In the genomic region with DNA sequence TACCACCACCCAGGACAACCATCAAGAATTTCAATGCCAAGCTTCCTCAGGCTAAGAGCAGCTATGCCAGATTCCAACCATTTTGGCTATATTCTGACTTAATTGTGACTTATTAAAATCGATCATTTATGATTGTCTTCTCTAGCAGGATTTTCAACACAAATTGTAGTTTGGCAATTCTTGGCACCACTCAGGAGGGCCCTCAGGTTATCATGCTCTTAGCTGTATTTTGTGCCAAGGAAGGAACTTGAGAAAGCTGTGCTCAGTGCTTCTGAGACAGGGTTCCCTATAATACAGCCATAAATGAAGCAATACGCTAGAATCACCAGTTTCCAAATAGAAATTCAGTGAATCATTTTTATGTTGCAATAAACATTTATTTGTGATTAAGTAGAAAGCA, we compare ENCODE assay signal across 24 mouse cellular contexts.
DNase-seq lines count a peak whose midpoint lies in the region; ATAC-seq and TF ChIP-seq lines count a peak whose summit lies in the region.
"Had no signal": no experiment of that assay in that cellular context is flagged by ENCODE, and none has a peak within 500 bp of the region (broad histone marks: within the 10 kb centered on the region; RNA-seq: fewer than 3 reads in every experiment).

No protein-coding gene starts in this region.

- no peak for TF ChIP-seq POLR2A in brain, embryonic 14.5 days (IDR thresholded peaks at IDR 0.05; ENCODE audit: borderline replicate concordance, extremely low read depth, insufficient read depth, insufficient read length, poor library complexity, severe bottlenecking)

- no peak overlapping the region for H3K4me3 ChIP-seq in layer of hippocampus, adult 2 months
- H3K4me3 ChIP-seq: embryonic facial prominence, embryonic 13.5 days; embryonic facial prominence, embryonic 15.5 days; forebrain, embryonic 10.5 days; forebrain, embryonic 12.5 days; forebrain, embryonic 15.5 days had no signal

- peak; percentile 45 for DNase-seq in cerebellum, adult 9-10 months
- DNase-seq in layer of hippocampus, adult 2 months (ENCODE audit: low spot score in 2 of 2): no peak
- DNase-seq in layer of hippocampus, adult 8-10 months (ENCODE audit: low spot score in 2 of 2): no peak
- peak; percentile 17 for DNase-seq in brain, embryonic 14.5 days (ENCODE audit: low read depth)
- DNase-seq in gonadal fat pad, adult 2 months (ENCODE audit: low read depth): peak; percentile 61
- DNase-seq in left cerebral cortex, postnatal 36 days (ENCODE audit: low spot score in 2 of 2): no peak
- DNase-seq: adrenal gland, adult 8-10 months; adrenal gland, postnatal 14 days; adrenal gland, postnatal 36 days; B cell, adult 2 months; cerebellum, adult 18-20 months; cerebellum, adult 9-11 months; cerebellum, postnatal 36 days; embryo, embryonic 11 days had no signal

- no peak for TF ChIP-seq CTCF in layer of hippocampus, adult 2 months (conservative IDR thresholded peaks at IDR 0.05)
- no peak for TF ChIP-seq CTCF in brain, embryonic 14.5 days (IDR thresholded peaks at IDR 0.05; ENCODE audit: borderline replicate concordance, extremely low read depth, insufficient read depth, insufficient read length)

- ATAC-seq in cerebellum, adult (ENCODE audit: insufficient number of reproducible peaks, low FRiP score, low TSS enrichment): no peak
- ATAC-seq in erythroblast, adult 5-6 weeks (replicated peaks; ENCODE audit: low FRiP score, poor library complexity, severe bottlenecking): no peak
- ATAC-seq: activated CD4-positive, CD25-positive, alpha-beta regulatory T cell, adult 4 months; CD4-positive, CD25-positive, alpha-beta regulatory T cell, adult 4 months; forebrain, embryonic 15.5 days; Patski had no signal

- H3K27ac ChIP-seq in layer of hippocampus, adult 2 months: peak overlapping the region; percentile 81
- H3K27ac ChIP-seq: embryonic facial prominence, embryonic 13.5 days; embryonic facial prominence, embryonic 15.5 days; forebrain, embryonic 10.5 days; forebrain, embryonic 12.5 days; forebrain, embryonic 15.5 days had no signal

- intact Hi-C loops in left cerebral cortex, postnatal 36 days (cut with DNase I): no loop called here

Comparison
In these comparisons a context has a peak if more than half of its experiments do, and no peak if none do; other contexts are left out.
1. DNase-seq: peak in cerebellum, adult 9-10 months (single experiment), brain, embryonic 14.5 days (single experiment) and gonadal fat pad, adult 2 months (single experiment); none in layer of hippocampus, adult 2 months (0 of 2), layer of hippocampus, adult 8-10 months (0 of 2) and left cerebral cortex, postnatal 36 days (0 of 2).